In genomic region chr10:76016886-76017285, GRCm38 (mm10) we compare ENCODE assay signal across 16 mouse cellular contexts.
"Had no signal": no experiment of that assay in that cellular context is flagged by ENCODE, and none has a peak within 500 bp of the region (broad histone marks: within the 10 kb centered on the region; RNA-seq: fewer than 3 reads in every experiment).

No protein-coding gene starts in this region.

- H3K27me3 ChIP-seq: lung, embryonic 15.5 days; megakaryocyte, embryonic 14.5 days; midbrain, embryonic 13.5 days; midbrain, embryonic 15.5 days; neural tube, embryonic 12.5 days; stomach, embryonic 15.5 days had no signal

- H3K4me3 ChIP-seq: lung, embryonic 15.5 days; megakaryocyte, embryonic 14.5 days; midbrain, embryonic 13.5 days; midbrain, embryonic 15.5 days; neural tube, embryonic 12.5 days; stomach, embryonic 15.5 days had no signal

- H3K27ac ChIP-seq: lung, embryonic 15.5 days; macrophage; midbrain, embryonic 13.5 days; midbrain, embryonic 15.5 days; neural tube, embryonic 12.5 days; stomach, embryonic 15.5 days; stomach, postnatal 0 days had no signal

- ATAC-seq: liver, postnatal 0 days; lung, postnatal 0 days; midbrain, embryonic 13.5 days; midbrain, embryonic 15.5 days had no signal

- DNase-seq: liver, postnatal 0 days; lung, adult 2 months; lung, postnatal 14 days; lung, postnatal 36 days; right cerebral cortex, postnatal 14 days; thymus, adult 2 months; thymus, postnatal 25 days had no signal
